Mouse (Mus musculus): ENCODE measurements at regions not wholly inside any gene's neighbourhood (a gene's known extent, or its start where the extent isn't known, plus 50 kb on each side); places are given as distances from the start of the nearest gene placed in this dataset.

- ATAC-seq (replicated peaks; ENCODE audit: poor library complexity), result no peak
These were observed 136.1 kb upstream of the Car8 start for GRCm38 (mm10) chr4:8374737-8375489.

GRCm38 (mm10) chr4:8374061-8374460 is 135.2 kb upstream of the Car8 start:
- ATAC-seq (replicated peaks; ENCODE audit: poor library complexity), result no peak

DNA sequence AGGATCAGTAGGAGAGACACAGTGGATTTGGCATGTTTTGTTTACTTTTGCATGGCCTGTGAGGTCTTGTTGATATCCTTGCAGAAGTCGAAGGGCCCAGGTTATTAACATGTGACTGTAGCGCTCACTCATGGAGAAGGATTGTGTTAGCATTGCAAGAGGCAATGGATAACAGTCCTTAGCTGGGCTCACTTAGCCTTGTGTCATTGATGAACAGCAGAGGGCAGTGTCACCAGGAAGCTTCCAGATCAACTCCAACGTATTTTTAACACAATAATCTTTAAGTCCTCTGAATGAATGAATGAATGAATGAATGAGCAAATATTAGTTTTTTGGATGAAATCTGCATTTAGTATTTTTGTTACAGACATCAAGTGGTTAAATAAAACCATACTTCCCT is 133.2 kb upstream of the Car8 start:
- ATAC-seq (replicated peaks; ENCODE audit: poor library complexity), result 0 out of 2 replicates have a peak, but pooled peaks have one; percentile 36

DNA sequence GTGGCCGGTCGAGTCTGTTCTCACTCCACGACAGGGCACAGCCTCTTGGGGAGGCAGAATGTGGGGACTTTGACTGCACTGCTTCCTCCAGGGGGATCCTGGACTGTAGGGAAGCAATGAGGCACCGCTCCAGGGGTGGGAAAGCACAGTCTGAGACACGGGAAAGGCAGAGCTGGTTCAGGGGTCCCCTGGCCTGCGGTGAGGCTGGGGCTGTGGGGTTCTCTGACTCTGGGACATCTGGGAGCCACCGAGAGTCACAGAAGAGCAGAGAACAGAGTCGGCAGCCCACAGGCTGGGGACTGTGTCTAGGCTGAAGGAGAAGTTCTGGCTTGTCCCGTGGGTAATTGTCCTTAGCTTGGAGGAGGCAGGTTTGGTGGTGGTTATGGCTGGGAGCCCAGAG is 131.9 kb upstream of the Car8 start:
- ATAC-seq (replicated peaks; ENCODE audit: poor library complexity), result no peak

- ATAC-seq (replicated peaks; ENCODE audit: poor library complexity), result peak; percentile 90
These were observed 128.8 kb upstream of the Car8 start for GRCm38 (mm10) chr4:8367487-8368276.

DNA sequence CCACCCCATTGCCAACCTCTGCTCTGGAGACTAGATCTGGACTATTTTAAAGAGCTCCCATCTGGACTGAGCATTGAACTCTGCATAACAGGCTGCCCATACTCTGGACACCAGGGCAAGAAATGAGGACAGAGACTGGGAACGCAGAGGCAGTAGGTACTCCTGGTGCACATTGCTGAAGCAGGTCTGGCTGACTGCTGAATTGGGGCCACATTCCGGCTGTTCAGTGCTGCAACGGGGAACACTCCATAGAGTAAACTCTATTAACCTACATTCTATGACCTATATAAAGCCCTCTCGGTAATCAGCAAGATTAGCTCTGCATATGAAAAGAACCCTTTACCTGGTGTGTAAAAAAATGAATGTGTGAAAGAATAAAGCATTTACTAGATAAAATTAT is 128.1 kb upstream of the Car8 start:
- no peak for ATAC-seq (replicated peaks; ENCODE audit: poor library complexity)

DNA sequence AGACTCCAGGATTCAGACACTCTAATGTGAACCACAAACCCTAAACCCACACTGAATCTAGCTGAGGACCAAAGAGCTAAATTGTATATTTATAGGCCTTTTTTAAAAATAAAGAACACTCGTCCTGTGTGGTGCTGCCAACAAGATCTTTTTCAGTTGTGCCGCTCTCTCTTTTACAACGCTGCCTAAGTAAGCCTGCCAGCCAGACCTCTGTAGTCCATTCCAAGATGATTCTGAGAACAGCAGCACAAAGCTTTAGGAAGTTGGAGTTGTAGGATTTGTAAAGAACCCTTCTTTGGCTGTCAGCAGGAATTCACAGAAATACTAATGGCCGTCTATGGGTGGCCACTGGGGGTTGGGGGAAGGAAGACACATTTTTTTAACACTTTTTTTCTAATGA is 123.6 kb upstream of the Car8 start:
- no peak for ATAC-seq (replicated peaks; ENCODE audit: poor library complexity)

GRCm38 (mm10) chr4:8361931-8362330 is 123.1 kb upstream of the Car8 start:
- ATAC-seq (replicated peaks; ENCODE audit: poor library complexity), result no peak

DNA sequence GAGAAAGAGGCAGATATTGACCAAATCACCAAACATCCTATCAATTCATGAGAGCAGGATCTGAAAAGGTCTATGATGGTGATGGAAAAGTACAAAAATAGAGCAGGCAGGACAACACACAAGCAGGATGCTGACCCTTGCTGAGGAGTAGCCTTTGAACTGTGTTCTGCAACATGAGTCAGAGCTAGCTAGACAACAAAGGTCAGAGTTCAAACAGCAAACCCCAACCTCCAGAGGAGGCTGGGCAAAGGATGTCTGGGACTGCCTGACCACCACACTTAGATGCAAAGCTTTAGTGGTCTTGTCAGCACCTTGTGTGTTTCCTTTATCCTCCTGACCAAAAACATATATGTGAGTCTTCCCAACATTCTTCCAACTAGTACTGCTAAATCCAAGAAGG is 122.5 kb upstream of the Car8 start:
- ATAC-seq (replicated peaks; ENCODE audit: poor library complexity), result no peak

- ATAC-seq (replicated peaks; ENCODE audit: poor library complexity), result no peak
These were observed 118.6 kb upstream of the Car8 start for GRCm38 (mm10) chr4:8357443-8357842.

DNA sequence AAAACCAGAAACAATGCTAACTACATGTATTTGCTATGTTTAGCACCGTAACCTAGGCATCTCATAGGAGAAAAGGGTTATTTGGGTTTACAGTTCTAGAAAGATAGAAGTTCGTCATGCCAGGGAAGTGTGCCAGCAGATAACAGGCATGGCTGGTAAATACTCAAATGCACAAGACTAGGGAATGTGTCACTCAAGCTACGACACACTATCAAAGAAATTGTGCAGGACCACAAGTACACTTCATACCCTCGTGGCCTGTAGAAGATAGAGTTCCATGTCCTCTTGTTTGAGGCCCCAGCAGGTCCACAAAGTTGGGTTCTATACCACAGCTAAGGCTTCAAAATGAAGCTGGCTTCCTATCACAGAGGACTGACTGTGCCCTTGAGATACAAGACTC is 103.1 kb upstream of the Car8 start:
- no peak for ATAC-seq (replicated peaks; ENCODE audit: poor library complexity)

GRCm38 (mm10) chr4:8309241-8309987 is 70.6 kb upstream of the Car8 start:
- no peak for ATAC-seq (replicated peaks; ENCODE audit: poor library complexity)

DNA sequence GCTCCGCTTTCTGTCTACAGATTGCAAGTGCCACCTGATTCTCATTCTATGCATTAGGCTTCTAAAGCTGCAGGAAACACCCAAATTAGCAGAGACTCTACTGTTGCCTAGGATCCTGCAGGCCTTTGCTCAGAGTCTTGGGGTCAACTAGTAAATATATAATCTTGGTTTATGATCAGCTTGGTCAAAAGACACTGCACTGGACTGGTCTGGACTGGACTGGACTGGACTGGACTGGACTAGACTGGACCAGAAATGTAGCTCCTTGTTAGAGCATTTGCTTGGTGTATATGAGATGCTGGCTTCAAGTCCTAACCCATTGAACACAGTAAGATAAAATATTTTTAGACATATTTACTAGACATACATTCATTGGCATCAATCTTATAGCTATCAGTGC is 53.7 kb upstream of the Car8 start:
- no peak for ATAC-seq (replicated peaks; ENCODE audit: poor library complexity)

- no peak for ATAC-seq (replicated peaks; ENCODE audit: poor library complexity)
These were observed 53.0 kb upstream of the Car8 start for GRCm38 (mm10) chr4:8291528-8292492.

GRCm38 (mm10) chr4:8289901-8290300 is 51.1 kb upstream of the Car8 start:
- ATAC-seq (replicated peaks; ENCODE audit: poor library complexity), result peak; percentile 50; the same call in 1 of the 2 replicates
